Mouse (Mus musculus) fat pad, adult 2 months (tissue): Measurements from ENCODE around the gene Rps27a.

Experiments
- DNase-seq: peaks from one replicate; pipeline ENCODE4 v3.0.0-alpha.2; 2011; ENCODE audit warnings: low read depth, low spot score; ENCODE audit errors: extremely low read depth

The Rps27a gene

DNA sequence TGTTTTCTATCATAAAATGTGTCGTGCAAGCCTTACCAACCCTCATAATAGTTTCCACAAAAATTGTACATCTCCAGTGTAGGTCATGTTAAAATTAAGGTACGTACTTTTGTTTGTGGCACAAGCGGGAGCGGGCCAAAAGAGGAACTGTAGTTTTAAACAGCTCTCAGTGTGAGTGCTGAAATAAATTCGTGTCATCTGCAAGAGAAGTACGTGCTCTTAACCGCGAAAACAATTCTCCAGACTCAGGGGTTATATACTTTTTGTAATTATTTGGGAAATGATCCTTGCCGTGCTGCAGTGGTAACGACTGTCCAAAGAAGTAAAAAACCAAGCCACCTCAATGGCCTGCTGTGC is 33.6 kb downstream of the Rps27a start:
- no peak for DNase-seq

DNA sequence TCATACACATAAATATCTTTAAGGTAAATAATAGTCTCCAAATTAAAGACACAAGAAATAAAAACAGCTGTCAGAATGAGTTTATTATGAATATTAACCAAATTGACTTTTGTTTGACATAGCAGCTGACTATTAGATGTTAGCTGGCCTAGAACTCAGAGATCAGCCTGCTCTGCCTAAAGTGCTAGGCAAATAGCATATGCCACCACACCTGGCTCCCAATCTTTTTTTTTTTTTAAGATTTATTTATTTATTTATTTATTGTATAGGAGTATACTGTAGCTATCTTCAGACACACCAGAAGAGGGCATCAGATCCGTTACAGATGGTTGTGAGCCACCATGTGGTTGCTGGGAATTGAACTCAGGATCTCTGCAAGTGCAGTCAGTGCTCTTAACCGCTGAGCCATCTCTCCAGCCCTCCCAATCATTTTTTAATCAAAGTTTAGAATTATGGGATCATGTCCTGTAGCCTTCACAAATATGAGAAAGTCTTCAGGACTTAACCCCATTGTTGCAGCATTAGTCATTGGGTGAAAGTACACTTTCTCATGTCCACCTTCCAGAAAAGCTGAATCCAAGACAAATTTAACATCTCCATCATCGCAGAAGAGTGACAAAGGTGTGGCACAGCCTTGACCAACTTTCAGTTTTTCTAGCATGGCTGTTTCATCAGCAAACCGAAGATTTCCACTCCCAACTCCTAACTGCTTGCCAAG is 34.9 kb downstream of the Rps27a start:
- no peak for DNase-seq

DNA sequence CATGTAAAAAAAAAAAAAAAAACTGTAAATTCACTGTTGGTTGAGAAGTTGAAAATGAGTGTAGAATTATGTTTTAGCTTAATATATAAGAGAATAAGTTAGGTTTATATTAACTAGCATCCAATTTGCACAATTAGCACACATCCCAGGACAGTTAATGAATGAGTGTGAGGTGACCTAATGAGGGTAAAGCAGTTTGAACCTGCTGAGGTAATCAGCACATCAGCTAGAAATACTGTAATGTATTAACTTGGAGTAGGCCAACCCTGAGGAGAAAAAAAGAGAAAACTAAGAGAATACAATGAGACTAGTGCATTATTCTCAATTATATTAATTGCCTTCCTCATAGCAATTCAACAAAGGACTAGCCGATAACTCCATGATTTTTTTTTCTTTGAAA is 38.5 kb downstream of the Rps27a start:
- no peak for DNase-seq

DNA sequence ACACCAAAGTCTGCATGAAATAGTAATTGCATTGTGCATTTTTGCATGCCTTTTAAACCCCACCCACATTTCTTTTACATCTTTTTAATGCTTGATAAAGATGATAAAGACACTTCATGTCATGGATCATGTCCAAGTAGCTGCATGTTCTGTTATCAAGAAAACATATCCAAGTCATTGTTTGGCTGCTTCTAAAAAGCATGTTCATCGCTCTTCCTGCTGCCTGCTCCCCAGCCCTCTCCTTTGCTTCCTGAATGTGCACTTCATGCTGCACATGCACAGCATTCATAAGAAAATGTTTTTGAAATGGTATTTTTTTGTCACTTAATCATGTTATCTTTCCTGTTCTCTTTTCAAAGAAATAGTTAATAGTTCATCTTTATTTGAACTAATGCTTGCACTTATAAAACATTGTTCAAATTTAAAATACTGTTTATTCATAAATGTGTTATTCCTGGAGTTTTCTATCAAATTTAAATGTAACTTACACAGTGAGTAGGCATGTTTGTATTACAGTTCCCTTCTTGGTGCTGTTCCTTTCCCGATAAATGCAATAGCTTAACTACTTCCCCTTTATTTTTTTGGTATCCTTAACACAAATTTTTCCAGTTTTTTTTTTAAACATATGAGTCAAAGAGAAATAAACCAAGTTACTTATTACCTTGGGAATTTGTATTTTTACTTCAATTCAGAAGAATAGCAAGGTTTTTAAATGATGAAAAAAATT is 42.8 kb downstream of the Rps27a start:
- DNase-seq = no peak

DNA sequence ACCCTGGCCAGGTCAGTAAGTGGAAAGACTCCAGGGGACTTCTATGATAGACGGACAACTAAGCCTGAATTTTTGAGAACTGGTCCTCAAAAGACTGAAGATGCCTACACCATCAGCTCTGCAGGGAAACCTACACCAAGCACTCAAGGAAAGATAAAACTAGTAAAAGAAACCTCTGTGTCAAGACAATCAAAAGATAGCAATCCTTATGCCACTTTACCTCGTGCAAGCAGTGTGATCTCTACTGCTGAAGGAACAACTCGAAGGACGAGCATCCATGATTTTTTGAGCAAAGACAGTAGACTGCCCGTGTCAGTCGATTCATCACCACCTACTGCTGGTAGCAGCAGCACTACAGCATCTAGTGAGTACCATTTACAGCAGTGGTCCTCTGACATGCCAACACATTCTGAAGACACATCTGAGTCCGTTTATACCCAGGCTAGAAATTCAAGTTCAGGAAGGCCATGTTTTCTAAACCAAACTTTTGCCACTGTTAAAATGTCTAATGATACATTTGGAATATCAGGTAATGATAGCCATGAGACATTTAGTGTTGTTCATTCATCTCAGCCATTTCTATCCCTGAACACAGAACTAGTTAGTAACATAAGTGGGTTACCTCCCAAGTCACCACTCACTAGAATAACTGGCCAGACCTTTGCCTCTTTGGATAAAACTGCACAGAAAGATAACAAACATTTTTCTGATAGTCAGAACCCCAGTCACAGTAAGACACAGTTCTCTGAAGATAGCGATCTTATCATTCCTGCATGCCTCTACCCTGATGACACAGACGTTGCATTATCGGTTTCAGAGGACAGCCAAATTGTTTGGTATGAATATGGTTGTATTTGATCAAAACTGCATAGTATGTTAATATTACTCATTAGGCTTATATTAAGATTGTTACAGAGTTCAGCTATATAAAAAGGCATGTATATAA is 43.7 kb downstream of the Rps27a start:
- DNase-seq = no peak

DNA sequence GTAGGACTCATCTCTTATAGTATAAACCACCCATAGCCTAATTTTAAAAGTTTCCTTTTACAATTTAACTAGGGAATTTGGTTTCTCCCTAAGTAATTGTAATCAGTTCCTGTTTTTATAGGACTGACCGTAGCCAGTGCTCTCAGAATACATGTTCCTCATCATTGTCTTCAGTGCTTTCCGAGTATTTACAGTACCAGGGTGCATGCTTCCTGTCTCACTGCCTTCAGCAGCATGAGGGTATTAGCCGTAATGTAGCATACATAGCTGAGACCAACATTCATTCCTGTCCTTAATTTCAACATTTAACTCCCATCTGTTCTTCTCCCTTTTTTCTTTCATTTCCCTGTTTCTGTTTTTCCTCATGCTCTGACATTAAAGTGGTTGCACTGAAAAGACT is 50.9 kb downstream of the Rps27a start:
- no peak for DNase-seq
